ENCODE assay signal across 25 mouse cellular contexts in the genomic region with DNA sequence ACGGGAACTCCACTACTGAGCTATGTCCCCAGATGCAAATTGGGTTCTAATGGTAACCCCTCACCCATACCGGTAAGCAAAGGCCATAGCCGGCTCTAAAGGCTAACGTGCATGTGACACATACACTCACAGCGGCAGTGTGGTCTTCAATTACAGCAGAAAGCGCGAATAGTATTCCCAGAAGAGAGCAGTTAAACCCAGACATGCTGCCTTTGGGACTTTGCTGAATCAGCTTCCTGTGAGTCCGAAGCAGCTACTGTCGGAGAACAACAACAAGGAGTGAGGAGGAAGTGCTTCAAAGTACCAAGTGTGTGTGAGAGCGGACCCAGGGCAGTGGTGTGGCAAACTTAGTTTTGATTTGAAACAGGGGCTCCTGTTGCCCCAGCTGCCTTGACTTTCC.
A peak's percentile ranks its signal among the peaks of the same experiment; 100 is the strongest.
DNase-seq lines count a peak whose midpoint lies in the region; ATAC-seq and TF ChIP-seq lines count a peak whose summit lies in the region.
"Had no signal": no experiment of that assay in that cellular context is flagged by ENCODE, and none has a peak within 500 bp of the region (broad histone marks: within the 10 kb centered on the region; RNA-seq: fewer than 3 reads in every experiment).

No protein-coding gene starts in this region.

- dilution Hi-C loops in CH12.LX (cut with MboI; ENCODE audit: extremely low pct_ligation_motif_present, extremely low pct_unique_long_range_greater_than_20kb, low sequenced_read_pairs) = no loop called here

- no peak overlapping the region for H3K27ac ChIP-seq in kidney, postnatal 0 days
- no peak overlapping the region for H3K27ac ChIP-seq in CH12.LX (ENCODE audit: insufficient read depth, low read depth)
- no peak overlapping the region for H3K27ac ChIP-seq in neural tube, embryonic 15.5 days (replicated peaks)
- H3K27ac ChIP-seq: embryonic facial prominence, embryonic 15.5 days; heart, embryonic 13.5 days; hindbrain, embryonic 10.5 days; hindbrain, embryonic 15.5 days; limb, embryonic 12.5 days; liver, embryonic 15.5 days; stomach, embryonic 15.5 days had no signal

- no peak overlapping the region for H3K9ac ChIP-seq in kidney, postnatal 0 days (ENCODE audit: low read depth, low read length)
- H3K9ac ChIP-seq in CH12.LX (ENCODE audit: insufficient read depth, low read depth) = no peak overlapping the region
- H3K9ac ChIP-seq in neural tube, embryonic 15.5 days (replicated peaks) = no peak overlapping the region
- H3K9ac ChIP-seq: embryonic facial prominence, embryonic 15.5 days; heart, embryonic 13.5 days; hindbrain, embryonic 15.5 days; limb, embryonic 12.5 days; liver, embryonic 15.5 days; lung, embryonic 14.5 days; stomach, embryonic 15.5 days had no signal

- no peak for TF ChIP-seq RAD21 in CH12.LX (IDR thresholded peaks at IDR 0.05; ENCODE audit: low read depth, low read length)

- WGBS in kidney, postnatal 0 days = 49% methylated on average over 10 of the region's 10 CpGs
- WGBS in neural tube, embryonic 15.5 days = 56% methylated on average over 10 of the region's 10 CpGs

- 0 out of 2 replicates have a peak, but pooled peaks cover 8% of the 10 kb centered on the region for H3K4me1 ChIP-seq in kidney, postnatal 0 days (replicated peaks; ENCODE audit: insufficient read depth, low read length)
- no peaks in the 10 kb centered on the region for H3K4me1 ChIP-seq in CH12.LX (ENCODE audit: control insufficient read depth in 1 of 2, insufficient read depth in 2 of 2)
- H3K4me1 ChIP-seq in neural tube, embryonic 15.5 days = peaks cover 3% of the 10 kb centered on the region
- H3K4me1 ChIP-seq: liver, embryonic 15.5 days; stomach, embryonic 15.5 days had no signal

- no peaks in the 10 kb centered on the region for H3K27me3 ChIP-seq in kidney, postnatal 0 days (ENCODE audit: insufficient read depth, low read length)
- no peaks in the 10 kb centered on the region for H3K27me3 ChIP-seq in CH12.LX (replicated peaks)
- no peaks in the 10 kb centered on the region for H3K27me3 ChIP-seq in neural tube, embryonic 15.5 days (replicated peaks)
- H3K27me3 ChIP-seq: embryonic facial prominence, embryonic 15.5 days; hindbrain, embryonic 15.5 days; limb, embryonic 12.5 days; liver, embryonic 15.5 days; stomach, embryonic 15.5 days had no signal

- TF ChIP-seq CTCF in kidney, postnatal 0 days (IDR thresholded peaks at IDR 0.05; ENCODE audit: low read depth) = no peak
- no peak for TF ChIP-seq CTCF in CH12.LX (conservative IDR thresholded peaks at IDR 0.05 in 1 of 2, IDR thresholded peaks at IDR 0.05 in 1 of 2; ENCODE audit: low read depth in 2 of 2, low read length in 2 of 2)

- peak overlapping the region; percentile 13; the same call in 1 of the 2 replicates for H3K4me2 ChIP-seq in kidney, postnatal 0 days (ENCODE audit: low read length)
- H3K4me2 ChIP-seq in CH12.LX (ENCODE audit: insufficient read depth, low read depth, poor library complexity, severe bottlenecking) = no peak overlapping the region
- H3K4me2 ChIP-seq in neural tube, embryonic 15.5 days = no peak overlapping the region
- H3K4me2 ChIP-seq: embryonic facial prominence, embryonic 15.5 days; heart, embryonic 13.5 days; hindbrain, embryonic 15.5 days; limb, embryonic 12.5 days; liver, embryonic 15.5 days; lung, embryonic 14.5 days; stomach, embryonic 15.5 days had no signal

- TF ChIP-seq EP300 in CH12.LX (IDR thresholded peaks at IDR 0.05; ENCODE audit: low read length) = no peak

- in situ Hi-C loops in CH12.LX (cut with MboI; ENCODE audit: low pct_ligation_motif_present, low pct_unique_long_range_greater_than_20kb, low sequenced_read_pairs) = loop anchor here (10.0 kb wide), 2 partner anchors 154 to 404 kb away; partner anchors contain the start of gene Cdkal1

- H3K4me3 ChIP-seq in kidney, postnatal 0 days (replicated peaks; ENCODE audit: low read depth, low read length) = no peak overlapping the region
- no peak overlapping the region for H3K4me3 ChIP-seq in CH12.LX (replicated peaks in 1 of 3; ENCODE audit: low read depth in 2 of 3, low read length in 2 of 3, poor library complexity in 1 of 3)
- no peak overlapping the region for H3K4me3 ChIP-seq in neural tube, embryonic 15.5 days (replicated peaks)
- H3K4me3 ChIP-seq: embryonic facial prominence, embryonic 15.5 days; heart, embryonic 13.5 days; hindbrain, embryonic 10.5 days; hindbrain, embryonic 15.5 days; limb, embryonic 12.5 days; liver, embryonic 15.5 days; stomach, embryonic 15.5 days had no signal

- H3K36me3 ChIP-seq in kidney, postnatal 0 days (ENCODE audit: insufficient read depth, low read length) = no peaks in the 10 kb centered on the region
- H3K36me3 ChIP-seq in CH12.LX (replicated peaks in 1 of 2; ENCODE audit: control insufficient read depth in 1 of 2, insufficient read depth in 1 of 2, low read length in 1 of 2) = no peaks in the 10 kb centered on the region
- H3K36me3 ChIP-seq in neural tube, embryonic 15.5 days = no peaks in the 10 kb centered on the region
- H3K36me3 ChIP-seq: embryonic facial prominence, embryonic 15.5 days; heart, embryonic 13.5 days; hindbrain, embryonic 10.5 days; hindbrain, embryonic 15.5 days; limb, embryonic 12.5 days; liver, embryonic 15.5 days; stomach, embryonic 15.5 days had no signal

- no peak for ATAC-seq in kidney, postnatal 0 days (replicated peaks; ENCODE audit: low FRiP score, low read depth)
- ATAC-seq in neural tube, embryonic 15.5 days (ENCODE audit: low FRiP score) = no peak

- H3K79me2 ChIP-seq in CH12.LX (replicated peaks; ENCODE audit: control insufficient read depth, extremely low read depth, insufficient read depth, poor library complexity, severe bottlenecking) = no peaks in the 10 kb centered on the region

- no peak for DNase-seq in kidney, postnatal 0 days (ENCODE audit: low spot score)
- no peak for DNase-seq in kidney, postnatal 25 days
- DNase-seq in CH12.LX (ENCODE audit: extremely low read depth) = no peak
- peak; percentile 18 for DNase-seq in R1 (ENCODE audit: low read depth, low spot score)
- peak; percentile 47 for DNase-seq in yolk sac, embryonic 10.5 days (ENCODE audit: low spot score)
- DNase-seq: adrenal gland, adult 2 months; adrenal gland, postnatal 36 days; B cell, adult 2 months; cerebellum, adult 18-20 months; cerebellum, postnatal 10 days; heart, postnatal 10 days; kidney, adult 2 months; kidney, postnatal 14 days; lung, embryonic 14.5 days; midbrain, embryonic 14.5 days; right cerebral cortex, postnatal 25 days; thymus, postnatal 36 days had no signal

- no peak for TF ChIP-seq POLR2A in CH12.LX (IDR thresholded peaks at IDR 0.05; ENCODE audit: low read depth, low read length)

- H3K9me3 ChIP-seq in kidney, postnatal 0 days (replicated peaks; ENCODE audit: low read length) = no peaks in the 10 kb centered on the region
- no peaks in the 10 kb centered on the region for H3K9me3 ChIP-seq in CH12.LX (replicated peaks; ENCODE audit: low read length)
- H3K9me3 ChIP-seq in neural tube, embryonic 15.5 days (replicated peaks) = no peaks in the 10 kb centered on the region
- H3K9me3 ChIP-seq: embryonic facial prominence, embryonic 15.5 days; heart, embryonic 13.5 days; hindbrain, embryonic 10.5 days; hindbrain, embryonic 15.5 days; limb, embryonic 12.5 days; liver, embryonic 15.5 days; stomach, embryonic 15.5 days had no signal

TF ChIP-seq in CH12.LX, 34 proteins besides CTCF, POLR2A, EP300 and RAD21:
- TF ChIP-seq ZKSCAN1 (IDR thresholded peaks at IDR 0.05; ENCODE audit: borderline replicate concordance, low read depth, low read length) (no peak), ELF1 (IDR thresholded peaks at IDR 0.05; ENCODE audit: low read depth, low read length) (no peak), POLR2AphosphoS2 (IDR thresholded peaks at IDR 0.05; ENCODE audit: low read depth, low read length) (no peak), SMC3 (IDR thresholded peaks at IDR 0.05; ENCODE audit: low read depth, low read length) (no peak), MAFK (IDR thresholded peaks at IDR 0.05; ENCODE audit: insufficient replicate concordance, low read length) (0 out of 2 replicates have a peak, but pooled peaks have one; percentile 20)
TF ChIP-seq in CH12.LX: peak in this region for 1.

Comparison
In these comparisons a context has a peak if more than half of its experiments do, and no peak if none do; other contexts are left out.
1. DNase-seq: peak in R1 (single experiment) and yolk sac, embryonic 10.5 days (single experiment); none in kidney, postnatal 0 days (single experiment), kidney, postnatal 25 days (0 of 2) and CH12.LX (single experiment).